Mouse (Mus musculus): ENCODE results near the gene Ankrd36. TPM values are rescaled to one million over a fixed set of nuclear protein-coding genes. Genes with fewer than 3 reads are reported as not detected.

Ankrd36 gene
- polyA plus RNA-seq, 1 experiment from 2014 or later = not detected

- ATAC-seq (ENCODE audit: low FRiP score) = no peak
- H3K4me1 ChIP-seq (replicated peaks) = 0 out of 2 replicates have a peak, but pooled peaks cover 7% of the 10 kb centered on the region
- H3K27ac ChIP-seq = no peak overlapping the region
- H3K27me3 ChIP-seq = no peaks in the 10 kb centered on the region
- 92% methylated on average over 9 of the region's 9 CpGs for WGBS
- no peak overlapping the region for H3K4me2 ChIP-seq
- no peaks in the 10 kb centered on the region for H3K9me3 ChIP-seq
- H3K36me3 ChIP-seq = peaks cover 1% of the 10 kb centered on the region; the same call in 1 of the 2 replicates
- no peak overlapping the region for H3K9ac ChIP-seq
- H3K4me3 ChIP-seq = no peak overlapping the region
Measured at GRCm38 (mm10) chr11:5729582-5729981, 160.1 kb downstream of the Ankrd36 start.

GRCm38 (mm10) chr11:5732401-5732800, 162.9 kb downstream of the Ankrd36 start:
- Histone ChIP-seq H3K27ac (peak overlapping the region; percentile 9; the same call in 1 of the 2 replicates), H3K4me1 (replicated peaks) (0 out of 2 replicates have a peak, but pooled peaks cover 7% of the 10 kb centered on the region), H3K9me3 (no peaks in the 10 kb centered on the region), H3K4me2 (no peak overlapping the region), H3K4me3 (no peak overlapping the region), H3K36me3 (no peaks in the 10 kb centered on the region), H3K27me3 (no peaks in the 10 kb centered on the region), H3K9ac (no peak overlapping the region)
- WGBS = 60% methylated on average over 5 of the region's 5 CpGs
- ATAC-seq (ENCODE audit: low FRiP score) = no peak

- no peak for ATAC-seq (ENCODE audit: low FRiP score)
- H3K27ac ChIP-seq = no peak overlapping the region
- no peak overlapping the region for H3K9ac ChIP-seq
- H3K9me3 ChIP-seq = no peaks in the 10 kb centered on the region
- H3K36me3 ChIP-seq = no peaks in the 10 kb centered on the region
- H3K4me3 ChIP-seq = no peak overlapping the region
- H3K27me3 ChIP-seq = no peaks in the 10 kb centered on the region
- H3K4me1 ChIP-seq (replicated peaks) = 0 out of 2 replicates have a peak, but pooled peaks cover 7% of the 10 kb centered on the region
- no peak overlapping the region for H3K4me2 ChIP-seq
- WGBS = 94% methylated on average over 4 of the region's 4 CpGs
Measured at GRCm38 (mm10) chr11:5734323-5734722, 164.8 kb downstream of the Ankrd36 start.

DNA sequence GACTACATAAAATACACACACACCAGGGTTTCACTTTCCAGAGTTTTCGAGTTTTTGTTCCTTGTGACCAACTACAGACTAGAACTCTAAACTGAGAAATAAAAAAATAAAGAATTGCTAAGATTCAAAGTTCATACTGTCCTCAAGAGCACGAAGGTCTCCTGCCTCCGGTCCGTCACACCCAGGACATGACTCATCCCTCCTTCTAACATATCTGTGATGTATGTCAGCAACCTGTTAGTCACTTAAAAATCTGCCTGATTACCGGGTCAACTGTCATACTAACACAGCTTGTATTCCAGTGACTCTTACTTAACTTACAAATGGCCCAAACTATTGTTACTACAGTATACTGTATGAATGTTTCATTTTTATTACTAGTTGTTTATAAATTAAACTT, 167.7 kb downstream of the Ankrd36 start:
- Histone ChIP-seq H3K4me1 (replicated peaks) (peaks cover 19% of the 10 kb centered on the region), H3K4me3 (no peak overlapping the region), H3K9me3 (no peaks in the 10 kb centered on the region), H3K27me3 (no peaks in the 10 kb centered on the region), H3K4me2 (no peak overlapping the region), H3K27ac (no peak overlapping the region), H3K36me3 (no peaks in the 10 kb centered on the region), H3K9ac (no peak overlapping the region)
- WGBS = 93% methylated on average over 5 of the region's 5 CpGs
- no peak for ATAC-seq (ENCODE audit: low FRiP score)

Other genes starting within 250 kb of the Ankrd36 start
- 6.7 and 7.1 TPM in 2 replicates for gene Znrf3, start 124.8 kb upstream of the Ankrd36 start, polyA plus RNA-seq (2015; fragmentation: Nextera tagmentation; extraction: Ambion mirVana)
- gene Xbp1, start 49.0 kb upstream of the Ankrd36 start, polyA plus RNA-seq (2015; fragmentation: Nextera tagmentation; extraction: Ambion mirVana) = 109 and 122 TPM in 2 replicates
- 12.3 and 12.4 TPM in 2 replicates for gene Ccdc117, start 27.5 kb upstream of the Ankrd36 start, polyA plus RNA-seq (2015; fragmentation: Nextera tagmentation; extraction: Ambion mirVana)
- gene Mrps24, start 146.0 kb downstream of the Ankrd36 start, polyA plus RNA-seq (2015; fragmentation: Nextera tagmentation; extraction: Ambion mirVana) = 171 and 172 TPM in 2 replicates
- gene Urgcp, start 192.7 kb downstream of the Ankrd36 start, polyA plus RNA-seq (2015; fragmentation: Nextera tagmentation; extraction: Ambion mirVana) = 29.0 and 30.1 TPM in 2 replicates
- gene Dbnl, start 218.8 kb downstream of the Ankrd36 start, polyA plus RNA-seq (2015; fragmentation: Nextera tagmentation; extraction: Ambion mirVana) = 142 and 149 TPM in 2 replicates
- gene Pgam2, start 234.0 kb downstream of the Ankrd36 start, polyA plus RNA-seq (2015; fragmentation: Nextera tagmentation; extraction: Ambion mirVana) = 3.4 and 4.3 TPM in 2 replicates